Mouse (Mus musculus): ENCODE data around the gene Muc4. TPM values are rescaled to one million over a fixed set of nuclear protein-coding genes. Genes with fewer than 3 reads are reported as not detected.

Gene Muc4
- polyA plus RNA-seq, 1 experiment = not detected

DNA sequence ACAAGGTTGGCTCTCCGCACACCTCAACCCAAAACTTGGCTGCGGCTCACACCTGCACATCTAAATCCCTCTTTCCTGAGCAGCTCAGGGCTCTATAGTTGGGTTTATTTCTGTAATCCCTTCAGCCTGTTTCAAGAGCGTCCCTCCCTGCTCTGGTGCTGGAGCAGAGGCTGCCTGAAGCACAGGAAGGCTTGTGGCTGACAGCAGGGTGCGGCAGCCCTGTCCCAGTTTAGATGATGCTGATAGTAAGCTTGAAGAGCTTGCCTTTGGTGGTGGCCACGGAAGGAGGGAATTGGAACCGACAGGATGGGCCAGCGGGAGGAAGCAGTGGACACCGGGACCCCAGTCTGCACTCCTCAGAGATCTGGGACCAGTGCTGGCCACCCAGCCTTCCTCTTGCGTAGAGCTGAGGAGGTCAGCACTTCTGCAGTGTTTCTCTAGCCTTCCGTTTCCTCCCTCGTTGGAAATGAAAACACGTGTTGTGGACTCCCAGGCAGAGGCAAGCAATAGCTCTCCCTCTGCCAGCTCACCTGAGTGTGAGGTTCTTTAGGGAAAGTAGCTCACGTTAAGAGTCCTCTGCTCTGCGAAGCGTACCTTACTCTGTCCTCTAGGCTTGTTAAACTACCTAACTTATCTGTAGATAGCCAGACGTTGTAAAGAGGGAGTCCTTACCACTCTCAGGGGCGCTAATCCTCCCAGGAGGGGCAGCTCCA, 28.4 kb upstream of the Muc4 start:
- Histone ChIP-seq H3K27me3 (replicated peaks) (peaks cover 43% of the 10 kb centered on the region), H3K36me3 (replicated peaks; ENCODE audit: low read length) (no peaks in the 10 kb centered on the region), H3K4me3 (replicated peaks) (peak overlapping the region; percentile 20), H3K4me1 (peaks cover 31% of the 10 kb centered on the region), H3K9me3 (peaks cover 11% of the 10 kb centered on the region)
- TF ChIP-seq FLI1 (IDR thresholded peaks at IDR 0.05; ENCODE audit: low read length) (no peak), GATA1 (IDR thresholded peaks at IDR 0.05; ENCODE audit: borderline replicate concordance, low read length) (no peak)

DNA sequence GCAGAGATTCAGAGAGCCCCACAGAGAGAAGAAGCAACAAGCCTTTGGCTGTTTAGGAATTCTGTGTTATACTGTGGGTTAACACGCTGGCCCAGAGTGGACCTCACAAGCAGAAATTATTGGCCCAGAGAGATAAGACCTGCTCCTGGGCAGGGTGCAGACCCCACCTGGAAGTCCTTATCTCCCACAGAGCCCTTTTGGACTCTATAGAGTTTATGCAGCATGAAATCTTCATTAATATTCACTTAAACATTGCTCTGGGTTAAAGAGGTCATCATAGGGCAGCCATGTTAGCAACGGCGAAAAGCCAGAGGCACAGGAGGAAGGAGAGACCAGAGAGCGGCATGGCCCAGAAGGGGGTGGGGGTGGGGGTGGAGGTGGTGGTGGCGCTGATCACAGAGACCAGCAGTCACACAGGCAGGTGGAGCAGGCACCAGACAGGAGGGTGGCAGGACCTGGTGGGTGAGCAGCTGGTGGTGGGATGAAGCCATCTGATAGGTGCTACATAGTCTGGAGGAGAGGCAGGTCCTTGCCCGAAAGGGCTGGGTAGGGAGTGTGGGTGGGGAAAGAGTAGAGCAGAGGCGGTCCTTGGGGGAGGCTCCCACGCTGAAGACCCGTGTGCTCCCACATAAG, 27.7 kb upstream of the Muc4 start:
- Histone ChIP-seq H3K27me3 (replicated peaks) (peaks cover 44% of the 10 kb centered on the region), H3K4me1 (peaks cover 31% of the 10 kb centered on the region), H3K36me3 (replicated peaks; ENCODE audit: low read length) (no peaks in the 10 kb centered on the region), H3K4me3 (replicated peaks) (no peak overlapping the region), H3K9me3 (peaks cover 11% of the 10 kb centered on the region)
- no peak for TF ChIP-seq GATA1 (IDR thresholded peaks at IDR 0.05; ENCODE audit: borderline replicate concordance, low read length)
- no peak for TF ChIP-seq FLI1 (IDR thresholded peaks at IDR 0.05; ENCODE audit: low read length)

DNA sequence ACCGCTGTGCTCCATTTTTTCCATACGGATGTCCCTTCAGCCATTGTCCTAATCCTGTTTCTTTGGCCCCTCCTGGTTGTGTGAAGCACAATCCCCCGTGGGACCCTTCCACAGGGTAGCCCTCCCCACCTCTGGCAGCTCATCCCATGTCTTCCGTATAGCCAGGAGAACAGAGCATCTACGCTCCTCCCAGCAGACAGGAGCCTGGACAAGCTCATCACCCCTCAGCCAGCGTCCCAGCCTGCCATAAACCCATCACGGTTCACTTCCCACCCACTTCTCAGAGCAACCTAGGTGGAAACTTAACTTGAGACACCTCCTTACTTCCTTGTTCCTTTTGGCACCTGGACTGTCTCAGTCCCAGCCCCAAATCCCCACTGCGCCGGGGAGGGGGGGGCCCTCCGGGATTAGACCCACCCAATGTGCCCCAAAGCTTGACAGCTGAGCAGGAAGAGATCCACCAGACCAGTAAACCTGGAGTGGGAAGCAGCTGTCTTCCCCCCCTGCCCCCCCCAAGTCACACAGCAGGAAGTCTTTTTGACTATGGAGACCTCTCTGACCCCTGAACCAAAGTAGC, 27.1 kb upstream of the Muc4 start:
- Histone ChIP-seq H3K4me3 (replicated peaks) (no peak overlapping the region), H3K9me3 (peaks cover 11% of the 10 kb centered on the region), H3K4me1 (peaks cover 31% of the 10 kb centered on the region), H3K27me3 (replicated peaks) (peaks cover 50% of the 10 kb centered on the region), H3K36me3 (replicated peaks; ENCODE audit: low read length) (no peaks in the 10 kb centered on the region)
- TF ChIP-seq GATA1 (IDR thresholded peaks at IDR 0.05; ENCODE audit: borderline replicate concordance, low read length) = no peak

DNA sequence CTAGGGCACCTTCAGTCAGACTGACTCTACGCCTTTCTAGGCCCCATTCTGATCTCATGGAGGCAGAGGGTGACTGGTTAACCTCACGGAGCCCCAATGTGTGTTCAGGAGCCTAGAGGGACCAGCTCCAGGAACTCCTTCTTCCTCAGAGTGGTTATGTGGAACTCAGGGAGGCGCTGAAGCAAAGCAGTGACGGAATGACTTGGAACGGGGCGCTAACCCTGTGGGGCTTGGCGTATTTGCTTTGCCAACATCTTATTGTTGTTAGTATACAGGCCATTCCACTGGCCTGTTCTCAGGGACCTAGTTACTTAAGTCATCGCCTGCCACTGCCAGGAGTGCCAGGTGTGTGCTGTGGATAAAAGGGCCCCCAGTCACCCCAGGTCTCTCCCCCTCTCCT, 26.6 kb upstream of the Muc4 start:
- peaks cover 54% of the 10 kb centered on the region for H3K27me3 ChIP-seq (replicated peaks)
- H3K4me3 ChIP-seq (replicated peaks) = no peak overlapping the region
- H3K36me3 ChIP-seq (replicated peaks; ENCODE audit: low read length) = no peaks in the 10 kb centered on the region
- TF ChIP-seq GATA1 (IDR thresholded peaks at IDR 0.05; ENCODE audit: borderline replicate concordance, low read length) = no peak
- TF ChIP-seq FLI1 (IDR thresholded peaks at IDR 0.05; ENCODE audit: low read length) = no peak
- H3K4me1 ChIP-seq = peaks cover 31% of the 10 kb centered on the region
- H3K9me3 ChIP-seq = peaks cover 11% of the 10 kb centered on the region

- Histone ChIP-seq H3K9me3 (peaks cover 9% of the 10 kb centered on the region), H3K4me1 (peaks cover 34% of the 10 kb centered on the region), H3K27me3 (replicated peaks) (peaks cover 65% of the 10 kb centered on the region), H3K36me3 (replicated peaks; ENCODE audit: low read length) (no peaks in the 10 kb centered on the region), H3K4me3 (replicated peaks) (no peak overlapping the region)
- TF ChIP-seq FLI1 (IDR thresholded peaks at IDR 0.05; ENCODE audit: low read length) (no peak), GATA1 (IDR thresholded peaks at IDR 0.05; ENCODE audit: borderline replicate concordance, low read length) (no peak)
These were observed 25.1 kb upstream of the Muc4 start for GRCm38 (mm10) chr16:32710426-32711070.

GRCm38 (mm10) chr16:32712202-32712601, 23.5 kb upstream of the Muc4 start:
- TF ChIP-seq GATA1 (IDR thresholded peaks at IDR 0.05; ENCODE audit: borderline replicate concordance, low read length) (no peak), FLI1 (IDR thresholded peaks at IDR 0.05; ENCODE audit: low read length) (no peak)

DNA sequence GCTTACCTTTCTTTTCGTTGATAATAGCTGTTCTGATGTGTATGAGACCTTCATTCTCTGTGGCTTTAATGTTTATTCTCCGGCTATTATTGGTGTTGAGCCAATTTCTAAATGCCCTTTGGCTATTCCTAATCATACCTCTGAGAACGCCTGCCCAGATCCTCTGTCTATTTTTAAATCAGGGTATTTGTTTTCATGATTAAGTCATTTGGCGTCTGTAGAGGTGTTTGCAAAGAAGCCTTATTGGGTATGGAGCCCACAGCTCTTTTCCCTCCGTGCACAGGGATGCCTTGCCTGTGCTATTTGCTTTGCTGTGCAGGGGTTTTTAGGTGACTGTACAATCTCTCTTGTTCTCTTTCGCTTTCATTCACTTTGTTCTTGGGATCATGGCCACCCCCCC, 22.1 kb upstream of the Muc4 start:
- Histone ChIP-seq H3K4me3 (replicated peaks) (no peak overlapping the region), H3K4me1 (peaks cover 17% of the 10 kb centered on the region), H3K36me3 (replicated peaks; ENCODE audit: low read length) (no peaks in the 10 kb centered on the region), H3K27me3 (replicated peaks) (peaks cover 60% of the 10 kb centered on the region), H3K9me3 (no peaks in the 10 kb centered on the region)
- TF ChIP-seq FLI1 (IDR thresholded peaks at IDR 0.05; ENCODE audit: low read length) = no peak
- TF ChIP-seq GATA1 (IDR thresholded peaks at IDR 0.05; ENCODE audit: borderline replicate concordance, low read length) = no peak

More at GRCm38 (mm10) chr16:32712202-32712601, 23.5 kb upstream of the Muc4 start:
- Histone ChIP-seq H3K27me3 (replicated peaks) (peaks cover 67% of the 10 kb centered on the region), H3K4me3 (replicated peaks) (no peak overlapping the region), H3K9me3 (no peaks in the 10 kb centered on the region), H3K4me1 (peaks cover 27% of the 10 kb centered on the region), H3K36me3 (replicated peaks; ENCODE audit: low read length) (no peaks in the 10 kb centered on the region)

- TF ChIP-seq FLI1 (IDR thresholded peaks at IDR 0.05; ENCODE audit: low read length) = no peak
- TF ChIP-seq GATA1 (IDR thresholded peaks at IDR 0.05; ENCODE audit: borderline replicate concordance, low read length) = no peak
- Histone ChIP-seq H3K27me3 (replicated peaks) (peaks cover 52% of the 10 kb centered on the region), H3K36me3 (replicated peaks; ENCODE audit: low read length) (no peaks in the 10 kb centered on the region), H3K9me3 (no peaks in the 10 kb centered on the region), H3K4me3 (replicated peaks) (peak overlapping the region; percentile 47), H3K4me1 (peaks cover 16% of the 10 kb centered on the region)
These were observed 20.3 kb upstream of the Muc4 start for GRCm38 (mm10) chr16:32715364-32715763.

DNA sequence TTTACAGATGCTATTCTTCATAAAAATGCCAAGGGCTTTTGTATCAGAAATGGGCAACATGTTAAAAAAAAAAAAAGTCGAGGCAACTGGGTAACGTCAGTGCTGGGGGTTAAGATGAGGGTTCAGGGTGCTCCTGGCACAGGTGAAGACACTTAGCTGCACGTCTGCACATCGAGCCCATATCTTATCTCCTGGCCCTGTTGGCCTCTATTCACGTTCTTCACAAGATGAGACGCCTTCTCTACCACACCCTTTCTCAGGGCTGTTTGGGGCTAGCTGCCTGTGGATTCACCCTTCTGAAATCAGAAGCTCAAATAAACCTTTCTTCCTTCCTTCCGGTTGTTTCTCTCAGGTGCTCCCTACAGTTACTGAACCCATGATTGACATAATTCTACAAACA, 12.5 kb upstream of the Muc4 start:
- no peaks in the 10 kb centered on the region for H3K36me3 ChIP-seq (replicated peaks; ENCODE audit: low read length)
- H3K9me3 ChIP-seq = no peaks in the 10 kb centered on the region
- no peaks in the 10 kb centered on the region for H3K4me1 ChIP-seq
- no peak for TF ChIP-seq GATA1 (IDR thresholded peaks at IDR 0.05; ENCODE audit: borderline replicate concordance, low read length)
- no peak for TF ChIP-seq FLI1 (IDR thresholded peaks at IDR 0.05; ENCODE audit: low read length)
- H3K4me3 ChIP-seq (replicated peaks) = no peak overlapping the region
- peaks cover 32% of the 10 kb centered on the region for H3K27me3 ChIP-seq (replicated peaks)

- Histone ChIP-seq H3K27me3 (replicated peaks) (peaks cover 35% of the 10 kb centered on the region), H3K36me3 (replicated peaks; ENCODE audit: low read length) (no peaks in the 10 kb centered on the region), H3K4me3 (replicated peaks) (no peak overlapping the region), H3K9me3 (no peaks in the 10 kb centered on the region), H3K4me1 (no peaks in the 10 kb centered on the region)
- TF ChIP-seq FLI1 (IDR thresholded peaks at IDR 0.05; ENCODE audit: low read length) = no peak
- no peak for TF ChIP-seq GATA1 (IDR thresholded peaks at IDR 0.05; ENCODE audit: borderline replicate concordance, low read length)
These were observed 11.9 kb upstream of the Muc4 start for GRCm38 (mm10) chr16:32723767-32724166.
